Mouse (Mus musculus): ENCODE results near the gene Chst8. TPM values are rescaled to one million over a fixed set of nuclear protein-coding genes. Genes with fewer than 3 reads are reported as not detected.

The Chst8 gene
- polyA plus RNA-seq, 1 experiment: 4.0 TPM

DNA sequence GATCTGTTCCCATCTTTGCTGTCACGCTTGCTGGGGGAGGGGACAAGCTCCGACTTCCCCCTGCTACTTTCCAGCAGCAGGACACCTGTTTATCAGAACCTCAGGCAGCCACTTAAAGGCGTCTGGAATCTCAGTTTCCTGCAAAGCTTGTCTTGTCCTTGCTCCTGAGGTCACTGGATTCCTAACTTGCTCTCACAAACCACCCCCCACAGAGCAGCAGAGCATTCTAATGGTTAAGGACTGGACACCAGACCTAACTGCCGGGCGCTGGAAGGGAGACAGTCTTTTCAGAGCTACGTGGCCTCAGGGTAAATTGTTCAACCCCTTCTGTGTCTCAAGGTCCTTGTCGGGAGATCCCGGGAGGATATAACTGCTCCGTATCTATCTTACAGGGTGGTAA is 143.2 kb downstream of the Chst8 start:
- no peak for DNase-seq (ENCODE audit: low read depth)

GRCm38 (mm10) chr7:34667874-34668273 is 144.6 kb downstream of the Chst8 start:
- no peak for DNase-seq (ENCODE audit: low read depth)

DNA sequence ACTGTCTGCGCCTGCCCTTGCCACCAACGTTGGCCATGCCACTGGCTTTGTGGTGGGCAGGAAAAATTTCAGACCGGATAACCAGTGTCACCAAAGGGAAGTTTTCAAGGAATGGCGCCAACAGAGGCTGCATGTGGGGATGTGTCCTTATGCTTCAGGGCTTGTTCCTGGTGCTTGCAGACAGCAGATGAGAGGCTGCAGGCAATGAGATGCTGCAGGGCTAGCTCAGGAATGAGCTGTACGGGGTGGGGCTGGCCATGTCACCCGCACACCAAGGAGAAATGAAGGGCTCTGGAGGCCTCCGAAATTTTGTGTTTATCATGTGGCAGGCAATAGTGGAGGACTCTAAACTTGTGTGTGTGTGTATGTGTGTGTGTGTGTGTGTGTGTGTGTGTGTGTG is 149.4 kb downstream of the Chst8 start:
- DNase-seq (ENCODE audit: low read depth): no peak

GRCm38 (mm10) chr7:34662227-34662626 is 150.3 kb downstream of the Chst8 start:
- no peak for DNase-seq (ENCODE audit: low read depth)

DNA sequence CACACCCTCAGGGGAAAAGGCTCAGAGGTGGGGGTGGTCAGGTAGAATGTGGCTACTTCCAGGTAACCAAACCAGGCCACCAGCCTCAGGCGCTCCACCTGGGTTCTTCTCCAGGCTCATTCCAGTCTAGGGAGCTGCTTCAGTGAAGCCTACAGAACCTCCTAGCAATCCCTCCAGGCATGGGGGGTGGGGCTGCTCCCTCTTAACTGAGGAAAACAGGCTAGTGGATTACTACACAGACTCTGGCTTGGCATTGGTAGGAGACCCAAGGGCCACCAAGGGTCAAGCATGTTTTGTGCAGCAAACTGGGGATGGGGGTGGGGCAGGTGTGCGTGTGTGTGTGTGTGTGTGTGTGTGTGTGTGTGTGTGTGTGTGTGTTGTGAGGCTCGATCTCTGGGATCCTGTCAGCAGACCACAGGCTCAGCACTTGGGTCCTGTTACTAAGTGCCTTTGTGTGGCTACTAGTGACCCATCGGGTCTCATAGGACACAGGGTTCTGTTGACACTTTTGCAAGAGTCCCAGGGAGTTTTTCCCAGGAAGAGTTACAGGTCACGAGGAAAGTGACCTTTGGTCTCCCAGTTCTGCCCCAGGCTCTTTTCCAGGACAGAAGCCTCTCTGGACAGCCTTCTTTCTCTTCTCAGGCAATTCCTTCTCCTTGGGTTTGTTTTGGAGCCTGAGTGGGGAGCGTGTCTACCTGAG is 153.0 kb downstream of the Chst8 start:
- DNase-seq (ENCODE audit: low read depth): no peak

DNA sequence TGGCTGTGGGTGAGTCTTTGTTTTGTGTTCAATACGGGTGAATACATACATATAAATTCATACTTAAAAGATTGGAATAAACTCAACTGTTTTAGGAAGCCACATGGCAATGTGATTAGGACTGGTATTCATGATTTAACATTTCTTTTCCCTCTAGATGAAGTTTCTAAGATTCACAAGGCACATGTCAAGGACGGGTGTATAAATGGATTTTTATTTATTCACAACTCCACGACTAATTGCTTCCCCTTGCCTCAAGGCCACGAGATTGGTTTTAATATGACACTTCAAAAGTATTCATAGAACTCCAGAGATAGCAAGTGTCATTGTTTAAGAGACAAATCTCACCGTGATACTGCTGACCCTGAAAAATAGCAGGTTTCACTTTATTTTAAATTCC is 155.9 kb downstream of the Chst8 start, which contains the start of gene Kctd15:
TSS of gene Kctd15 (minus strand) at position 101 of the 400 bp plus-strand sequence.
- DNase-seq (ENCODE audit: low read depth): no peak

DNA sequence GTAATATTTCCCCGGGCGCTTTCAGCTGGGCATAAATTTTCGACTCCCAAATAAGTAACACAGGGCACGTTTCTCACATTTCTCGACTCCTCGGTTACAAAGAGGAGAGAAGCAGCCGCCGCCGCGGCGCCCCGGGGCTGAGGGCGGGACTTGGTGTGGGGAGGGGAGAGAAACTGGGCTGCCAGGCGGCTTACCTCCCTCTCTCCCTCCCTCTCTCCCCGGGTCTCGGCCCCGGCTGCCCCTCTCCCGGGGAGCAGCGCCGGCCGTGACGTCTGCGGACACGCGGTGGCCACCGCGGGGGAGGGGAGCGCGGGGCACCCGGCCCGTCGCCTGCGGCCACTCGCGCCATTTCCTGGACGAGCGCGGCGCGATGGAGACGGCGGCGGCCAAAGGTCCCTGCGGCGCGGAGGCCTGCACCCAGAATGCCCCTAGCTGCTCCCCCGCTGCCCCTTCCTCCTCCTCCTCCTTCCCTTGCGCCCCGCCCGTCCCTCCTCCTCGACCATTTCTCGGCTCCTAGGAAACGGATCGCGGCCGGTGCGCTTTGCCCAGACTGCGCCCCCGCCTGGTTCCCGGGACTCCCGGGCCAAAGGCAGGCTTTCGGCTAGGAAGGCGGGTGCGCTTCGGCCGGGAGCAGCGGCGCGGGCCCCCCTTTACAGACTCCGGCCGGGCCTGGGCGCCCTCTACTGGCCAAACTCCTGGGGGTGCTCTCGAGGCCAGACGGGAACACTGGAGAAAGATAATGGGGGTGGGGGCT is 157.2 kb downstream of the Chst8 start:
- no peak for DNase-seq (ENCODE audit: low read depth)

DNA sequence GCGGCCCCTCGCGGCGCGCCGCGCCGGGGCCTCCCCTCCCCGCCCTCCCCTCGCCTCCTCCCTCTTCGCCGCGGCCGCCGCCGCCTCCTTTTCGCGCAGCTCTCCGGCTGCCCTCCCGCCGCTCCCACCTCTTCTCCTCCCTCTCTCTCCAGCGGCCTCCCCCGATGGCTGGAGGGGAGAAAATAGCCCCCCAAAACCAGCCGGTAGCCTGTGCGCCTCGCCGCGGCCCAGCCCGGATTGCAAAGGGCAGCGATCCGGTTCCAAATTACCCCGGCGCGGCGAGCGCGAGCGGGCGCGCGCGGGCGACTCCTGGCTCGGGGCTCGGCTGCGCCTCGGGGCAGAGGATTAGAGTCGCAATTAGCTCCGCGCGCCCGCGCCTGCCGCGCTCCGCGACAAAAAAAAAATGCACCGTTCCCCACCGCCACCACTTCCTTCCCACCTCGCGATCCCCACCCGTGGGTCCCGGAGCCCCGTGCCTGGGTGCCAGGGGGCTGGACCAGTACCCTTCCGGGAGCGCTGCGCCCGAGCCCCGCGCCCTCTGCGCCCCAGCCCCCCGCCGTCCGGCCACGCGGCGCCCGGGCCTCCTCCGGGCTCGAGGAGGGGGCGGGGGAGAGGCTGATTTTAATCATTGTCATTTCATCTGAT is 157.9 kb downstream of the Chst8 start:
- no peak for DNase-seq (ENCODE audit: low read depth)

GRCm38 (mm10) chr7:34653731-34654440 is 158.6 kb downstream of the Chst8 start:
- no peak for DNase-seq (ENCODE audit: low read depth)

GRCm38 (mm10) chr7:34652751-34653502 is 159.6 kb downstream of the Chst8 start:
- DNase-seq (ENCODE audit: low read depth): no peak

- DNase-seq (ENCODE audit: low read depth): no peak
Measured at GRCm38 (mm10) chr7:34651381-34651780, 161.1 kb downstream of the Chst8 start.

DNA sequence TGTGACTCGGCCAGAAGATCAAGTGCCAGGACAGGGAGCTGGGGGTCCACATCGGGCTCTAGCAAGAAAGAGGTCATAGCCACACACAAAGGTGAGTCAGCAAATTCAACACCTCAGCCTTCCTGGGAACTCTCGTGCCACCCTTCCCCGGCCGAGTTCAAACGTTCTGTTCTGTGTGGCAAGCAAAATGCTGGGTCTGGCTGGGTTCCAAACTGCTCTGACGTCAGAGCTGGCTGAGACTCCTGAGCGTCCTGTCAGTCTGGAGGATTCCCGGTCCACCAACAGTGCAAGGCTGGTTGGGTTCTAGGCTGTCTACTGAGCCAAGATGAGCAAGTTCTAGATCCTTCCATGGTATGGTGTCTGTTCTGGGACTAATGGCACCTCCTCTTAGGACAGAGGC is 165.5 kb downstream of the Chst8 start:
- no peak for DNase-seq (ENCODE audit: low read depth)

DNA sequence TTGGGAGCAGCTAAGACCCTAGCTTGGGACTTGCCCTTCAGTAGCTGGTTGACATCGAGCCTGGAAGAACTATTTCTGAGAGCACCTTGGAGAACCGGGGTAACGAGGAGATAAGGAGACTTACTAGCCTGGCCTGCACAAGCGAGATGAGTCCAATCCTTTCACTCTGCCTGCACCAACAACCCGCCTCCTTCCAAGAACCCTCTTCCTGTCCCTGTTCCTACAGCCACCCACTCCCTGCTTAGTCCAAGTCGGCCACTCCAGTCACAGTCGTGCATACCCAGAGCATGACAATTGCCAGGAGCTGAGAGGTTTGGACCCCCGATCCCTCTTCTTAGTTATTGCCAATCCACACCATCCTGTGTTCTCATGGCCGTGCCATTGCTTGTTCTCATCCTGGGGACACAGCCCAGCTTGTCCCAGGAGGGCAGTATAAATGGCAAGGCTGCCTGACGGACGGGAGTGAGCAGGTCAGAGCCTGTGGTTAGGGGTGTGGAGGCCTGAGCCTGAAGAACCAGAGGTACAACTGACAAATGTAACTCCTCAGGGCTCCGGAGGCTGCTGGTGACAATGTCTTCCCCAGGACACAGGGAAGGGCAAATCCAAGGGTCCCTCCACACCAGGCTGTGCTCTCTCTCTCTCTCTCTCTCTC is 166.2 kb downstream of the Chst8 start:
- no peak for DNase-seq (ENCODE audit: low read depth)

DNA sequence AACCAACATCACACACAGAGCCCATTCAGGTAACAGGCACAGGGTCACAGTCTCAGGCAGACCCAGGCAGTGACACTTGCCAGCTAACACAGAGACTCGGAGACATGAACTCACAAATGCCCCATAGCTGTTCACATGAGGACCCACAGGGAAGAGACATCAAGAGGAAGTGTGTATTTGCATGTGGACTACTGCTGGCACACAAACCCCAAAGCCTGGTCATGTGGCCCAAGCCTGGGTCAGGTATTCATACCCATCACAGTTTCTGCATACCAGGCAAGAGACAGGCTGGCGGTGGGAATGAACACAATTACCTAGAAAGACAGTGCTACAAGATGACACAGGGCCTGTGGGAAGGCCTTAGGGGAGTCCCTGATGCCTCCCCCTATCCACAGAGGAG is 166.9 kb downstream of the Chst8 start:
- no peak for DNase-seq (ENCODE audit: low read depth)

- DNase-seq (ENCODE audit: low read depth): no peak
Measured at GRCm38 (mm10) chr7:34644591-34644990, 167.9 kb downstream of the Chst8 start.

DNA sequence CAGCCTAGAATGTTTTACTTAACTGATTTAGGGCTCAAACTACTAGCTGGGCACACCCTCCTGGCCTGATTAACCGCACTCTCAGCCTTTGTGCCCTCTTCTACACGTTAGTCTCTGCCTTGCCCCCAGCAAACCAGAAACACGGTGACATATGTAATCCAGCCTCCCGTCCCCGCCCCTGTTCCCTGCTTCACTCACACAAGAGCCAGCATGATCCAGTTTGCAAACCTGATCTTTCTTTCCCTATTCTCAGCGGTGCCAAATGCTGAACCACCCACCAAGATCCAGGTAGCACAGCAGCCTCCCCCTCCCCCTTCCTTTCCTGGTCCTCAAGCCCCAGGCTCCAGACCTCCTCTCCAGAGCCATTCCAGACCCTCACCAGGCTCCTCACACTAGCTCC is 169.2 kb downstream of the Chst8 start:
- DNase-seq (ENCODE audit: low read depth): no peak

GRCm38 (mm10) chr7:34641968-34642367 is 170.5 kb downstream of the Chst8 start:
- DNase-seq (ENCODE audit: low read depth): no peak

- no peak for DNase-seq (ENCODE audit: low read depth)
Measured at GRCm38 (mm10) chr7:34639798-34640197, 172.7 kb downstream of the Chst8 start.

DNA sequence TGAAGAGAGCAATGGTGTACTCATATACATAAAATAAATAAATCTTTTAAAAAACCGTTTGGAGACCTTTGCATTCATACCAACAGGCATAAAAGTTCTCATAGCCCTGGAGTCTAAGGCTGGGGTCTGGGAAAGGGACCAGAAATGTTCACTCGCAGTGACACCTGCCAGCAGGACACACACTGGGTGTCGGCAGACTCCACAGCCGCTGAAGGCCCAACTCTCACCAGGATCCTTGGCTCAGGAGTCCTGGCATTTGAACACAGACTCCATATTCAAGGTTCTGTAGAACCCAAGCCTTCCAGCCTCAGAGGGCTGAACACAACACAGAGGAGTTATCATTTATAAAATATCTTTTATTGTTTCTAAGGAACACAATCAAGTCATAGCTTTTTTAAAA is 175.8 kb downstream of the Chst8 start:
- no peak for DNase-seq (ENCODE audit: low read depth)

GRCm38 (mm10) chr7:34632966-34633742 is 179.4 kb downstream of the Chst8 start:
- DNase-seq (ENCODE audit: low read depth): no peak
